Mouse (Mus musculus): ENCODE results near the gene Gsg1l. TPM values are rescaled to one million over a fixed set of nuclear protein-coding genes. Genes with fewer than 3 reads are reported as not detected.

The Gsg1l gene
- polyA plus RNA-seq, 1 experiment from 2014 or later = 0.21 TPM

DNA sequence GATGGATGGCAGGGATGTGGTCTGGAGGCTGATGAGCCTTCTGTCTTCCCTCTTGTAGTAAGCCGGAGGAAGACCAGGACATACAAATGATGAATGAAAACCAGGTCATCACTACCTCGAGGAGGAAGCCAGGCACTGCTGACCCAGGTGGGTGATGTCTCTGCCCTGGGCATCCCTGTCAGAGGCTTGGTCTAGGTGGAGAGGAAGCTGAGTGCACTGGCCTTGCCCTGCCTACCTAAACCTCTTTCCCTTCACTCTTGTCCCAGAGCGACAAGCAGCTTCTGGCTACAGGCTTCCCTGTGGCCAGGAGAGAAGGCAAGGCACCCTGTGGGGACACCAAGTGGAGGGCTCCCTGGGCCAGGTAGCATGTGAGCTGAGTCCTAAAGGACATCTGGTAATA, 209.3 kb downstream of the Gsg1l start:
- Histone ChIP-seq H3K27me3 (replicated peaks; ENCODE audit: control insufficient read depth, insufficient read depth, low read length) (no peaks in the 10 kb centered on the region), H3K4me1 (replicated peaks; ENCODE audit: control insufficient read depth, insufficient read depth, low read length) (no peaks in the 10 kb centered on the region), H3K9me3 (ENCODE audit: control insufficient read depth, low read length) (no peaks in the 10 kb centered on the region), H3K27ac (ENCODE audit: low read depth, low read length) (no peak overlapping the region), H3K9ac (ENCODE audit: low read depth, low read length) (no peak overlapping the region), H3K4me3 (ENCODE audit: low read depth, low read length) (no peak overlapping the region), H3K36me3 (ENCODE audit: control insufficient read depth, insufficient read depth, low read length) (no peaks in the 10 kb centered on the region), H3K4me2 (no peak overlapping the region)
- WGBS = 70% methylated on average over 3 of the region's 3 CpGs
- DNase-seq (ENCODE audit: low spot score) (no peak), ATAC-seq (replicated peaks; ENCODE audit: low FRiP score) (no peak)

DNA sequence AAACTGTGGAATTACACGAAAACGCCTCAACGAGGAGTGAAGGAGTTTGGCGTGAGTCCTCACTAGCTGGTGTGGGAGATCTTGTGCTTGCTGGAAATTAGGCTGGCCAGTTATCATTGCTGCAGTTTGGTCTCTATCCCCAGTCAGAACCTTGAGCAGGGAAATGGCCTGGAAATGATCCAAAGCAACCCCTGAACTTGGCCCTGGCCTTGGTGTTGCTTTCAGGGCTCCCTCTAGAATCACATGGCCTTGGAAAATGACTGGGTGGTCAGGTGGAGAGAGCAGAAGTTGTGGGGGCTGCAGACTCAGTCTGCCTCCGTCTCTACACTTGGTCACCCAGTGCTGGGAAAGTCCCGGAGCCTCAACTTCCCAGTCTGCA, 210.0 kb downstream of the Gsg1l start:
- WGBS = 75% methylated on average over 6 of the region's 6 CpGs
- ATAC-seq (replicated peaks; ENCODE audit: low FRiP score) = no peak

DNA sequence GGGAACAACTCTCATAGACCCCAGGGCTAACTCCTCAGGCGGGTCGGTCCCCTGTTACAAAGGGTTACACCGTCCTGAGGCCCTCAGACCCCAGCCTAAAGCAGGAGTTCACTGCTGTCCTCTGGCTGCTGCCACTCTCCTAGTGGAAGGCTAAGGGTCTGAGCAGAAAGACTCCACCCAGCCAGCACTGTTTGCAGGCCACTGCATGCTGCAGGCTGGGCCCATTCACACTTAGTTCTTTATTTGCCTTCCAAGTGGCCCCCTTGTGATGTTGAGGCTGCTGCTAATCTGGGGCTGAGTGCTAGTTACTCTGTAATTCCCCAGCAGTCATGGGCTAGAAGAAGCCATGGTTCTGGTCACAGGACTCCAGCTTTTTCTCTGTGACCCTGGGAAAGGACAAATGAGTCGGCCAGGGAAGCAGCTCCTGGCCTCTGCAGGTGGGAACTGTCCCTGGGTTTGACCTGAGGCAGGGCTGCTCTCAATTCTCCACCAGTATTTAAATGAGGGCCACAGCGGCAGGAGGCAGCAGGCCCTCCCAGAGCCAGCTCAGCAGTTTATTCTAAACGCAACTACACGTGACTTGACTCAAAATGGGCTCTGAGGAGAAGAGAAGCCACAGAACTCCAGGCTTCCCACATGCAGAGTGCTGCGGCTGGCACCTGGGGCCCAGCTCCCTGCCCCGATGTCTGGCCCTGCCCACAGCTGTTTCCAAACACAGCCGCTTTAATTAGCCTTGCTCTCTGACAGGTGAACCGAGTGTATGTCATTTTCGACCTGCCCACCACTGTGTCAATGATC, 210.6 kb downstream of the Gsg1l start:
- Histone ChIP-seq H3K4me1 (replicated peaks; ENCODE audit: control insufficient read depth, insufficient read depth, low read length) (no peaks in the 10 kb centered on the region), H3K9ac (ENCODE audit: low read depth, low read length) (no peak overlapping the region), H3K4me2 (no peak overlapping the region), H3K27me3 (replicated peaks; ENCODE audit: control insufficient read depth, insufficient read depth, low read length) (no peaks in the 10 kb centered on the region), H3K27ac (ENCODE audit: low read depth, low read length) (no peak overlapping the region), H3K4me3 (ENCODE audit: low read depth, low read length) (no peak overlapping the region), H3K36me3 (ENCODE audit: control insufficient read depth, insufficient read depth, low read length) (no peaks in the 10 kb centered on the region), H3K9me3 (ENCODE audit: control insufficient read depth, low read length) (no peaks in the 10 kb centered on the region)
- ATAC-seq (replicated peaks; ENCODE audit: low FRiP score) = no peak
- WGBS = 40% methylated on average over 12 of the region's 12 CpGs
- DNase-seq (ENCODE audit: low spot score) = no peak

More for the DNA sequence above, 210.0 kb downstream of the Gsg1l start:
- Histone ChIP-seq H3K27me3 (replicated peaks; ENCODE audit: control insufficient read depth, insufficient read depth, low read length) (no peaks in the 10 kb centered on the region), H3K9ac (ENCODE audit: low read depth, low read length) (no peak overlapping the region), H3K4me1 (replicated peaks; ENCODE audit: control insufficient read depth, insufficient read depth, low read length) (no peaks in the 10 kb centered on the region), H3K4me2 (no peak overlapping the region), H3K4me3 (ENCODE audit: low read depth, low read length) (no peak overlapping the region), H3K36me3 (ENCODE audit: control insufficient read depth, insufficient read depth, low read length) (no peaks in the 10 kb centered on the region), H3K27ac (ENCODE audit: low read depth, low read length) (no peak overlapping the region), H3K9me3 (ENCODE audit: control insufficient read depth, low read length) (no peaks in the 10 kb centered on the region)
- no peak for DNase-seq (ENCODE audit: low spot score)

DNA sequence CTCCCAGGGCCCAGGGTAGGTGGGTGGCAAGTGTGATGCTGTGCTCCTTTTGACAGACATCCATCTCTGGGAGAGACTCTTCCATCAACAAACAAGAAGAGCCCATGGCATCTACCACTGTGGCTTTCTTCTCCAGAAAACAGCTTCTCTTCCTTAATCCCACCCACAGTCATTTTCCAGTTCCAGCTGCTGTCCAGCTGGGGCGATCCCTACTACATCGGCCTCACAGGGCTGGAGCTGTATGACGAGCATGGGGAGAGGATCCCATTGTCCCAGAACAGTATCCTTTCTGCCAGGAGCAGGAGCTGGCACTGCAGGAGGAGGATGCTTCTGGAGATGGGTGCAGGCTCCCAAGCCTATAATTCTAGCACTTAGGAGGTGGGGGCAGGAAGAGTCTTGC, 213.6 kb downstream of the Gsg1l start:
- no peaks in the 10 kb centered on the region for H3K9me3 ChIP-seq (ENCODE audit: control insufficient read depth, low read length)
- no peaks in the 10 kb centered on the region for H3K36me3 ChIP-seq (ENCODE audit: control insufficient read depth, insufficient read depth, low read length)
- no peak for ATAC-seq (replicated peaks; ENCODE audit: low FRiP score)
- H3K4me2 ChIP-seq = no peak overlapping the region
- 84% methylated on average over 3 of the region's 3 CpGs for WGBS
- H3K4me3 ChIP-seq (ENCODE audit: low read depth, low read length) = no peak overlapping the region
- no peak for DNase-seq (ENCODE audit: low spot score)
- H3K27me3 ChIP-seq (replicated peaks; ENCODE audit: control insufficient read depth, insufficient read depth, low read length) = no peaks in the 10 kb centered on the region
- H3K9ac ChIP-seq (ENCODE audit: low read depth, low read length) = no peak overlapping the region
- no peak overlapping the region for H3K27ac ChIP-seq (ENCODE audit: low read depth, low read length)
- H3K4me1 ChIP-seq (replicated peaks; ENCODE audit: control insufficient read depth, insufficient read depth, low read length) = peaks cover 4% of the 10 kb centered on the region; the same call in 1 of the 2 replicates

DNA sequence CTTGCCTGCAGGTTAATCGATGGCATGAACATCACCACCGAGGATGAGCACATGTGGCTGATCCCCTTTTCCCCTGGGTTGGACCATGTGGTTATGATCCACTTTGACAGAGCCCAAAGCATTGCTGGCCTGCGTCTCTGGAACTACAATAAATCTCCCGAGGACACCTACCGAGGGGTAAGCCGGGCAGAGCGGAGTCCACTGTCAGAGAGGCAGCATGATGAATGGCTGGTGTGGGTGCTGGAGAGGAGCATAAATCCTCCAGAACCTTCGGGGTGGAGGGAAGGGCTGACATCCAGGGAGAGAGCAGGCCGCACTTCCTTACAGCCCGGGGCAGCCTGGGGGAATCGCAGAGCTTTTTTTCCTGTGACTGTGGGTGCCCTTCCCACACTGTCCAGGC, 217.0 kb downstream of the Gsg1l start:
- no peaks in the 10 kb centered on the region for H3K9me3 ChIP-seq (ENCODE audit: control insufficient read depth, low read length)
- H3K27ac ChIP-seq (ENCODE audit: low read depth, low read length) = no peak overlapping the region

DNA sequence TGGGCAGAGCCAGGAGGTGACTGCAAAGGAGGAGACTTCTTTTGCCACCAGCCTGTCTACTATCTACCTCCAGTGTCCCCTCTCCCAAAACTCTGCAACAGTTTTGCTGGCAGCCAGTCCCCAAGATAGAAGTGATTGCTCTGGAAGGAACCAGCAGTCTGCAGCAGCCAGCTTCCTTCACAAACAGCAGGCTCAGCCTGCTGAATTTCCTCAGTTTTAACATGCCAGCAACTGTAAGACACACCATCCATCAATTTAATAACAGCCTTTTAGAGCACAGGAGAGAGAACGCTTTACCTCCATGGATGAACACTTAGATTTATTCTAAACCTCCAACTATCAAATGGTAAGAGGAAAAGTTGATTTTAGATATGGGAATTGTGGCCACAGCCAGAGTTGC, 218.2 kb downstream of the Gsg1l start:
- Histone ChIP-seq H3K9me3 (ENCODE audit: control insufficient read depth, low read length) (no peaks in the 10 kb centered on the region), H3K27me3 (replicated peaks; ENCODE audit: control insufficient read depth, insufficient read depth, low read length) (no peaks in the 10 kb centered on the region), H3K4me2 (no peak overlapping the region), H3K36me3 (ENCODE audit: control insufficient read depth, insufficient read depth, low read length) (no peaks in the 10 kb centered on the region), H3K4me1 (replicated peaks; ENCODE audit: control insufficient read depth, insufficient read depth, low read length) (peaks cover 5% of the 10 kb centered on the region; the same call in 1 of the 2 replicates), H3K4me3 (ENCODE audit: low read depth, low read length) (no peak overlapping the region), H3K9ac (ENCODE audit: low read depth, low read length) (no peak overlapping the region), H3K27ac (ENCODE audit: low read depth, low read length) (no peak overlapping the region)
- ATAC-seq (replicated peaks; ENCODE audit: low FRiP score) (no peak), DNase-seq (ENCODE audit: low spot score) (no peak)
- 60% methylated on average over 1 of the region's 1 CpGs for WGBS

More for the DNA sequence above, 217.0 kb downstream of the Gsg1l start:
- Histone ChIP-seq H3K4me3 (ENCODE audit: low read depth, low read length) (no peak overlapping the region), H3K27me3 (replicated peaks; ENCODE audit: control insufficient read depth, insufficient read depth, low read length) (no peaks in the 10 kb centered on the region), H3K4me1 (replicated peaks; ENCODE audit: control insufficient read depth, insufficient read depth, low read length) (peaks cover 5% of the 10 kb centered on the region; the same call in 1 of the 2 replicates), H3K9ac (ENCODE audit: low read depth, low read length) (no peak overlapping the region), H3K4me2 (no peak overlapping the region), H3K36me3 (ENCODE audit: control insufficient read depth, insufficient read depth, low read length) (no peaks in the 10 kb centered on the region)
- DNase-seq (ENCODE audit: low spot score) = no peak
- ATAC-seq (replicated peaks; ENCODE audit: low FRiP score) = no peak
- WGBS = 60% methylated on average over 11 of the region's 11 CpGs

DNA sequence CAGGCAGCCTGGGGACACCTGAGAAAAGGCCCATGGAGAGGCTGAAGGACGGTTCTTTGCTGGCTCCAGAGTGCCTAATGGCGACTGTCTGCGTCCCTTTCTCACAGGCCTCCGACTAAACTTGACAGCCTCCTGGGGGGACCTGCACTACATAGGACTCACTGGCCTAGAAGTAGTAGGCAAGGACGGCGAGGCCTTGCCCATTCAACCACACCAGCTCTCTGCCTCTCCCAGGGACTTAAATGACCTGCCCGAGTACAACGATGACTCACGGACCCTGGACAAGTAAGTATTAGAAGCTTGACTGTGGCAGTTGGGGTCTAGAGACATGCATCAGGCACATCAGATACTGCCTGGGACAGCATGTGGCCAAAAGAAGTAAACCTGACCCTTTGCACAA, 221.8 kb downstream of the Gsg1l start:
- no peak overlapping the region for H3K27ac ChIP-seq (ENCODE audit: low read depth, low read length)
- H3K4me1 ChIP-seq (replicated peaks; ENCODE audit: control insufficient read depth, insufficient read depth, low read length) = peaks cover 5% of the 10 kb centered on the region; the same call in 1 of the 2 replicates
- H3K36me3 ChIP-seq (ENCODE audit: control insufficient read depth, insufficient read depth, low read length) = no peaks in the 10 kb centered on the region
- ATAC-seq (replicated peaks; ENCODE audit: low FRiP score) = no peak
- no peak overlapping the region for H3K4me2 ChIP-seq
- no peak overlapping the region for H3K9ac ChIP-seq (ENCODE audit: low read depth, low read length)
- no peak overlapping the region for H3K4me3 ChIP-seq (ENCODE audit: low read depth, low read length)
- no peaks in the 10 kb centered on the region for H3K9me3 ChIP-seq (ENCODE audit: control insufficient read depth, low read length)
- 83% methylated on average over 9 of the region's 9 CpGs for WGBS
- no peak for DNase-seq (ENCODE audit: low spot score)
- no peaks in the 10 kb centered on the region for H3K27me3 ChIP-seq (replicated peaks; ENCODE audit: control insufficient read depth, insufficient read depth, low read length)

DNA sequence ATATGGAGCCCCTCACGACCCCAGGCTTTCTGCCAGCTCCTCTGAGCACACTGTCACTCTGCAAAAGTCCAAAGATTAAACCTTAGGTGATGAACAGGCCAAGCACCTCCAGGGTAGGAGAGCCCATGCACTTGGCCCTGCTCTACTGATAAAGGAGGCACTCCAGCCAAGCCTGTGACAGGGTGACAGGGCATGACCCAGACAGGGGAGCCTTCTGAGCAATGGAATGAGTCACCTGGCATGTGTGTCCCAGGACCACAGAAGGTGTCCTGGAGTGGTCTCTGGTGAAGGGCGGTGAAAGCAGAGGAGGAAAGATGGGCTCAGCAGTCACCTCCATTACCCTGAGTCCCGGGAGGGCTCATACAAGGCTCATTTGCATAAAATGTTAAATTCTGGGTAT, 222.6 kb downstream of the Gsg1l start:
- no peaks in the 10 kb centered on the region for H3K27me3 ChIP-seq (replicated peaks; ENCODE audit: control insufficient read depth, insufficient read depth, low read length)
- H3K4me3 ChIP-seq (ENCODE audit: low read depth, low read length) = no peak overlapping the region
- H3K36me3 ChIP-seq (ENCODE audit: control insufficient read depth, insufficient read depth, low read length) = no peaks in the 10 kb centered on the region
- H3K4me1 ChIP-seq (replicated peaks; ENCODE audit: control insufficient read depth, insufficient read depth, low read length) = peaks cover 5% of the 10 kb centered on the region; the same call in 1 of the 2 replicates
- H3K4me2 ChIP-seq = no peak overlapping the region
- DNase-seq (ENCODE audit: low spot score) (no peak), ATAC-seq (replicated peaks; ENCODE audit: low FRiP score) (no peak)
- no peak overlapping the region for H3K9ac ChIP-seq (ENCODE audit: low read depth, low read length)
- WGBS = 72% methylated on average over 3 of the region's 3 CpGs
- no peaks in the 10 kb centered on the region for H3K9me3 ChIP-seq (ENCODE audit: control insufficient read depth, low read length)
- no peak overlapping the region for H3K27ac ChIP-seq (ENCODE audit: low read depth, low read length)

DNA sequence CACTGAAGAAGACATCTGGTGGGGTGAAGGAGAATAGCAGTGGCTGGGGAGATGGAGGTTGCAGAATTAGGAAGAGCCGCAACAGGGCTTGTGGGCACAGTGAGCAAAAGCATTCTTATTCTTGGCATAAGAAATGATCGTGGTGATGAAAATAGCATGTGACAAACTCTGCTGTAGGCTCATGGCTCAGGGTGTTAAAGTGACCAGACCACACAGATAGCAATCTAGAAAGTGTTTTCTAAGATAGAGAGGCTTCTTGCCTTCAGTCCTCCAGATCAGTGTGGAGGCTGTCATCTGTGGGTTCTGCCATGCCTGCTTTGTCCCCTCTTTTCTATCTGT, 234.7 kb downstream of the Gsg1l start:
- no peak overlapping the region for H3K4me2 ChIP-seq
- H3K36me3 ChIP-seq (ENCODE audit: control insufficient read depth, insufficient read depth, low read length) = no peaks in the 10 kb centered on the region
- ATAC-seq (replicated peaks; ENCODE audit: low FRiP score) = no peak
- H3K9me3 ChIP-seq (ENCODE audit: control insufficient read depth, low read length) = no peaks in the 10 kb centered on the region
- no peaks in the 10 kb centered on the region for H3K4me1 ChIP-seq (replicated peaks; ENCODE audit: control insufficient read depth, insufficient read depth, low read length)
- no peak overlapping the region for H3K9ac ChIP-seq (ENCODE audit: low read depth, low read length)
- no peak overlapping the region for H3K4me3 ChIP-seq (ENCODE audit: low read depth, low read length)
- H3K27ac ChIP-seq (ENCODE audit: low read depth, low read length) = no peak overlapping the region
- no peaks in the 10 kb centered on the region for H3K27me3 ChIP-seq (replicated peaks; ENCODE audit: control insufficient read depth, insufficient read depth, low read length)
- no peak for DNase-seq (ENCODE audit: low spot score)
- 83% methylated on average over 2 of the region's 2 CpGs for WGBS
